Mouse (Mus musculus): ENCODE measurements around the gene Abca8a. TPM values are rescaled to one million over a fixed set of nuclear protein-coding genes. Genes with fewer than 3 reads are reported as not detected.
"Not testable (repeated sequence)": the region's sequence is repeated elsewhere in the genome, so short reads cannot be mapped to it uniquely, and the experiment has no call there.

The Abca8a gene
- total and polyA plus RNA-seq, 3 experiments: not detected

DNA sequence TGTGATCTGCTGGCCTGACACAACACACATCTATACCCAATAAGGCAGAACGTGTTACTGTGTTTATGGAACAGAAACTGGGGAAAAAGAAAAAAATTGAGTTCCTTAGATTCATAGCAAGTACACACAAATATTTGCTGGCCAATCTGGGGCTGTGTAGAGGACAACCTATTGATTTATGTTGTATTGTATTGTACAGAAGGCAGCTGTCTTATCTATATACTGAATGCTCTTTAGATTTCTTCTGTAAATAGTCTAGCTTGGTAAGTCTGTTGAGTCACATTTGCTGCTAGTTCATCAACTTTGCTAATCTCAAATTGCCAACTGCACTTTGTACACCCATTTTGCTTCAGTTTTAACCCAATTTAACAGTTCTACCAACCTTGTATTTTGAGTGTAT, 107.6 kb downstream of the Abca8a start:
- Histone ChIP-seq H3K9ac (ENCODE audit: control insufficient read depth, low read depth, low read length, poor library complexity, severe bottlenecking) (no peak overlapping the region), H3K36me3 (ENCODE audit: control insufficient read depth in 1 of 2, insufficient read depth in 2 of 2, low read length in 2 of 2) (no peaks in the 10 kb centered on the region), H3K4me3 (ENCODE audit: control insufficient read depth in 1 of 2, insufficient read depth in 1 of 2, low read depth in 2 of 2, low read length in 2 of 2) (no peak overlapping the region), H3K9me3 (replicated peaks; ENCODE audit: insufficient read depth, low read length) (no peaks in the 10 kb centered on the region), H3K27me3 (ENCODE audit: control insufficient read depth in 1 of 2, insufficient read depth in 2 of 2, low read length in 2 of 2) (no peaks in the 10 kb centered on the region), H3K4me1 (ENCODE audit: control insufficient read depth in 1 of 2, insufficient read depth in 2 of 2, low read length in 2 of 2) (no peaks in the 10 kb centered on the region), H3K79me2 (ENCODE audit: control insufficient read depth, insufficient read depth, low read length, poor library complexity) (no peaks in the 10 kb centered on the region), H3K27ac (ENCODE audit: control insufficient read depth, low read depth, low read length) (no peak overlapping the region)
- no peak for DNase-seq (ENCODE audit: low read depth, low spot score)
- TF ChIP-seq TCF12 (IDR thresholded peaks at IDR 0.05; ENCODE audit: low read depth, low read length) (no peak), CHD2 (IDR thresholded peaks at IDR 0.05; ENCODE audit: low read length) (no peak), TBP (IDR thresholded peaks at IDR 0.05; ENCODE audit: low read depth, low read length) (no peak), KAT2A (conservative IDR thresholded peaks at IDR 0.05; ENCODE audit: low read depth, low read length) (no peak), ZNF384 (IDR thresholded peaks at IDR 0.05; ENCODE audit: low read depth, low read length) (no peak), POLR2AphosphoS5 (IDR thresholded peaks at IDR 0.05; ENCODE audit: borderline replicate concordance, low read depth, low read length) (no peak), CTCF (IDR thresholded peaks at IDR 0.05 in 2 of 3, conservative IDR thresholded peaks at IDR 0.05 in 1 of 3; ENCODE audit: control insufficient read depth in 1 of 3, insufficient read depth in 1 of 3, low read depth in 2 of 3, low read length in 3 of 3, poor library complexity in 1 of 3, severe bottlenecking in 1 of 3) (no peak), ZKSCAN1 (IDR thresholded peaks at IDR 0.05; ENCODE audit: low read depth, low read length) (no peak)

GRCm38 (mm10) chr11:109987460-109988072, 108.2 kb downstream of the Abca8a start:
- not testable (repeated sequence) for H3K36me3 ChIP-seq (ENCODE audit: control insufficient read depth in 1 of 2, insufficient read depth in 2 of 2, low read length in 2 of 2); H3K4me1 ChIP-seq (ENCODE audit: control insufficient read depth in 1 of 2, insufficient read depth in 2 of 2, low read length in 2 of 2); DNase-seq (ENCODE audit: low read depth, low spot score); H3K27ac ChIP-seq (ENCODE audit: control insufficient read depth, low read depth, low read length); H3K27me3 ChIP-seq (ENCODE audit: control insufficient read depth in 1 of 2, insufficient read depth in 2 of 2, low read length in 2 of 2); H3K4me3 ChIP-seq (ENCODE audit: control insufficient read depth in 1 of 2, insufficient read depth in 1 of 2, low read depth in 2 of 2, low read length in 2 of 2); H3K9ac ChIP-seq (ENCODE audit: control insufficient read depth, low read depth, low read length, poor library complexity, severe bottlenecking); H3K79me2 ChIP-seq (ENCODE audit: control insufficient read depth, insufficient read depth, low read length, poor library complexity); H3K9me3 ChIP-seq (replicated peaks; ENCODE audit: insufficient read depth, low read length)

DNA sequence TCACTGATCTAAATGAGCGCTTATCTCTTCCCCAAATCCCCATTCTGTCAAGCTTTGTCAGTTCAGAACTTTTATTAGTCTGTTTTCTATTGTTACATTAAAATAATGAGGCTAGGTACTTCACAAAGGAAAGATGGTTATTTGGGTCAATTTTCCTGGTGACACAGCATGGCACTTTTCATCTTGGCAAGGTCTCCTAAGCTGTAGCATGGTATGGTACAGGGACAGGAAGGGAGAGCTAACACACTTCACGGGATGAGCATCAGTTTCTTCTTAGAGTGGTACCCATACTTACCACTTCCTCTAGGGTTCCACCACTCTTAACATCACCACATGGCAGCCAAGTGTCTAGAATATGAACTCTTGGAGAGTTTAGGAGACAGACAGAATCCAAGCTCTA, 113.9 kb downstream of the Abca8a start:
- Histone ChIP-seq H3K4me1 (ENCODE audit: control insufficient read depth in 1 of 2, insufficient read depth in 2 of 2, low read length in 2 of 2) (no peaks in the 10 kb centered on the region), H3K27me3 (ENCODE audit: control insufficient read depth in 1 of 2, insufficient read depth in 2 of 2, low read length in 2 of 2) (no peaks in the 10 kb centered on the region), H3K79me2 (ENCODE audit: control insufficient read depth, insufficient read depth, low read length, poor library complexity) (no peaks in the 10 kb centered on the region), H3K4me3 (ENCODE audit: control insufficient read depth in 1 of 2, insufficient read depth in 1 of 2, low read depth in 2 of 2, low read length in 2 of 2) (no peak overlapping the region), H3K27ac (ENCODE audit: control insufficient read depth, low read depth, low read length) (no peak overlapping the region), H3K36me3 (ENCODE audit: control insufficient read depth in 1 of 2, insufficient read depth in 2 of 2, low read length in 2 of 2) (no peaks in the 10 kb centered on the region), H3K9ac (ENCODE audit: control insufficient read depth, low read depth, low read length, poor library complexity, severe bottlenecking) (no peak overlapping the region), H3K9me3 (replicated peaks; ENCODE audit: insufficient read depth, low read length) (no peaks in the 10 kb centered on the region)
- no peak for DNase-seq (ENCODE audit: low read depth, low spot score)
- no peak for TF ChIP-seq JUND (IDR thresholded peaks at IDR 0.05; ENCODE audit: low read depth, low read length)

Other genes with a start within 250 kb of the Abca8a start
- not detected in 2 replicates for gene Abca8b, start 100.1 kb downstream of the Abca8a start, total RNA-seq (2012; rRNA removed)
- not detected for gene Abca8b, start 100.1 kb downstream of the Abca8a start, polyA plus RNA-seq (2012; ENCODE audit: insufficient read depth in 1 of 2, insufficient read length in 2 of 2, low read depth in 1 of 2, low replicate concordance in 2 of 2, missing spikeins in 1 of 2)
- gene Abca9, start 72.2 kb upstream of the Abca8a start, total RNA-seq (2012; rRNA removed): not detected in 2 replicates
- gene Abca9, start 72.2 kb upstream of the Abca8a start, polyA plus RNA-seq (2012; ENCODE audit: insufficient read depth in 1 of 2, insufficient read length in 2 of 2, low read depth in 1 of 2, low replicate concordance in 2 of 2, missing spikeins in 1 of 2): not detected
- not detected in 2 replicates for gene Abca6, start 155.8 kb upstream of the Abca8a start, total RNA-seq (2012; rRNA removed)
- gene Abca6, start 155.8 kb upstream of the Abca8a start, polyA plus RNA-seq (2012; ENCODE audit: insufficient read depth in 1 of 2, insufficient read length in 2 of 2, low read depth in 1 of 2, low replicate concordance in 2 of 2, missing spikeins in 1 of 2): not detected
- 0.33 and 0.35 TPM in 2 replicates for gene Abca5, start 241.7 kb upstream of the Abca8a start, total RNA-seq (2012; rRNA removed)
- under 1 TPM in 1 of 2 experiments, not detected in 1; 0.78 TPM for gene Abca5, start 241.7 kb upstream of the Abca8a start, polyA plus RNA-seq (2012; ENCODE audit: insufficient read depth in 1 of 2, insufficient read length in 2 of 2, low read depth in 1 of 2, low replicate concordance in 2 of 2, missing spikeins in 1 of 2)